Mouse (Mus musculus) 3T3-L1 (cell line): ENCODE measurements around the gene Rspo1.

Source experiments
- DNase-seq: peaks from one replicate; pipeline ENCODE4 v3.0.0-alpha.2; 2015; ENCODE audit warnings: low read depth, low spot score

Gene Rspo1

DNA sequence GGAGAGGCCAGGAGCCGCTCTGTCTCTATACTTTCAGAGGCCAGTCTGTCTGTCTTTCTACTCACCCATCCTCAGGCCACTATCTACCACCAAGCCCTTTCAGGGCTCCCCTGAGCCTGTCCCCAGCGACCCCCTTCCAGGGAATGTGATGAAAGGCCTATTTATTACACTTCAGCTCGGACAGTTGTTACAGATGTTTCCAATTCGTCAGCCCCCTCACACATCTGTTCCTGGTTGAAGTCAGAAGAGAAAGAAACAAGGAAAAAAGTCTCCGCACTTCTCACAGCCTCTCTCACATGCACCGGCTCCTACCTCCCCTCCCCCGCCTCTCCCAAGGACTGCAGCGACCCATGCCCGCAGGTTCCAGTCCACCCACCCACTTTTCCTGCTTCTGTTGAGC lies 13.9 kb upstream of the Rspo1 start:
- peak; percentile 8 for DNase-seq

DNA sequence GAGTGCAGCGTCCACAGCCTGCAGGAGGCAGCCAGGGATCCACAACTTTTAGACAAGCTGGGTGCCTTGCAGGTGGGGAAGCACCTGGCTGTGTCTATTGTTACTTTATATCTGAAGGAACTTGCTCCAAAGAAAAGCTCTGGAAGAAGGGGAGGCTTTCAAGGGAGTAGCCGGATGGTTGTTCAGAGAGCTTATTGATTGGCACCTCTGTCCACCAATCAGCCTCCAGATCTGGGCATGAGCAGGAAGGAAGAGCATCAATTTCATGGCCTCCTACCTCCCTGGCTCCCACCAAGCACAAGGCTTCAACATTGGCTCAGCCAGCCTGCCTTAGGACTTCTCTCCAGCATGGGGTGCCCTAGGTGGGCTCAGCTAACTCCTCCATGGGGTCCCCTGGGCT lies 12.9 kb upstream of the Rspo1 start:
- DNase-seq, result peak; percentile 63

DNA sequence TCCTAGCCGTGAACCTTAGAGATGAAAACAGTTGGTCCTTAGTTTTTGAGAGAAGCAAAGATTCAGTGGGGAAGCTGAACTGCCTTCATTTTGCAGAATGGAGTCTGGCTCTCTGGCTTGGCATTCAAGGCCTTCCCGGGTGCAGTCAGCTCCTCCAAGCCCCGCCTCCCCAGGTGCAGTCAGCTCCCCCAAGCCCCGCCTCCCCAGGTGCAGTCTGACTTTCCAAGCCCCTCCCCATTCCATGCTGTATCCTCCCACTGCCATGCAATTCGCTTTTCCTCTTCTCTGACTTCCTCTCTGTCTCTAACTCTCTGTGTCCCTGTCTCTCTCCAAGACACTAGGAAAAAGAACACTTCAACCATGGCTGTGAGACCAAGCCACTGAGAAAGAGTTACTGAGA lies 8.0 kb upstream of the Rspo1 start:
- DNase-seq, result no peak

DNA sequence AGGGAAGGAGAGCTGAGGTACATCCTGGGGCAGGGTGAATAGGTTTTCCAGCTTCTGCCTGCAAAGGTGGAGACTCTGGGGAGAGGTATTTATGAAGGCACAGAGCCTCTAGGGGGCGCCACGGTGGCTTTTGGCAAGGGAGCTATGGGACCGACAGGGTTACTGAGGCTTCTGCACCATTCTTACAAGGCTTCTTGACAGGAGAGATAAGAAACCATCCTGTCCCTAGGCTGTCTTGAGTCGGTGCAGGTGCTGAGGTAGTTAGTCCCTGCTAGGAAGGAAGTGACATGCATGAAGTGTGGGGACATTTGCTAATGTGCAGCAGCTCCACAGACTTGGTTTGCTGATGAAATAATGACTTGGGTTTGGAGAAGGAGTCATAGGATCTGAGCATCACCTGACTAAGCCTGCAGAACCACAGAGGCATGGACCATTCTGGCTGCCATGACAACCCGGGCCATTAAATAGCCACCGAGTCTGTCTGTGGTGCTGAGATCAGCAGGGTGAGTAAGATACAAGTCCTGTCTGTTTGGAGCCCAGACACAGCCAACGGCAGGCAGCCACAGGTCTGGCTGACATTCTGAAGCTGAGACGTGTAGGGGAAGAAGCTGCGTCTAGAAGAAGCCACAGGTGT lies 2.2 kb upstream of the Rspo1 start:
- DNase-seq, result peak; percentile 12

DNA sequence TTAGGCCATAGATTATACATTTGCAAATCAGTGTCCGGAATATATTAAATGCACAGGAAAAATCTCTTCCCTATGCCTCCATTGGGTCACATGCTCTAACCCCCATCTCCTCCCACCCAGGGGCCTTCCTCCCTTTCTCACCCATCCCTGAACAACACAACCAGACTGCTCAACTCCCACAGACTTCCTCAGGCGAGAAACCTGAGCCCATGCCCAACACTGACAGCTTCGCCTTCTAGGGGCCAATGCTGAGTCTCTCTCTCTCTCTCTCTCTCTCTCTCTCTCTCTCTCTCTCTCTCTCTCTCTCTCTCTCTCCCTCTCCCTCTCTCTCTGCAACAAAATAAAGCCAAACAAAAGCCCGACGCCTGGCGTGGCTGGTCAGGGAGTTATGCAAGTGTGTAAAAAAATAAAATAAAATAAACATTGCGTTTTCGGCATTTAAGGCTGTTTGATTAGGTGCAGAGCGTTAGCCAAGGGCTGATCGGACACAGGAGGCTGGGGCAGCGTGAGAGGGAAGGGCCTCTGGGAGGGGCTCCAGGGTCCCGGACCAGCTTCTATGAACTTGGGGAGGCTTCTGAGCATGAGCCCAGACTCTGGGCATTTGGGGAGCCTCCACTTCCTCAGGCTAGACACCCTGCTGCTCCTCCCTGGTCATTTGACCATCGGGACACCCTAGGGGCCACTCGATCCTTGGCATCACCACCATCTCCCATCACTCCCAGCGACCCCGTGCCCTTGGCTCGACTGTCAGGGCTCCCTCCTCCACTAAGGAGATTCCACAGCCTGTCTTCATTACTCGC lies 1.2 kb upstream of the Rspo1 start:
- DNase-seq, result no peak

DNA sequence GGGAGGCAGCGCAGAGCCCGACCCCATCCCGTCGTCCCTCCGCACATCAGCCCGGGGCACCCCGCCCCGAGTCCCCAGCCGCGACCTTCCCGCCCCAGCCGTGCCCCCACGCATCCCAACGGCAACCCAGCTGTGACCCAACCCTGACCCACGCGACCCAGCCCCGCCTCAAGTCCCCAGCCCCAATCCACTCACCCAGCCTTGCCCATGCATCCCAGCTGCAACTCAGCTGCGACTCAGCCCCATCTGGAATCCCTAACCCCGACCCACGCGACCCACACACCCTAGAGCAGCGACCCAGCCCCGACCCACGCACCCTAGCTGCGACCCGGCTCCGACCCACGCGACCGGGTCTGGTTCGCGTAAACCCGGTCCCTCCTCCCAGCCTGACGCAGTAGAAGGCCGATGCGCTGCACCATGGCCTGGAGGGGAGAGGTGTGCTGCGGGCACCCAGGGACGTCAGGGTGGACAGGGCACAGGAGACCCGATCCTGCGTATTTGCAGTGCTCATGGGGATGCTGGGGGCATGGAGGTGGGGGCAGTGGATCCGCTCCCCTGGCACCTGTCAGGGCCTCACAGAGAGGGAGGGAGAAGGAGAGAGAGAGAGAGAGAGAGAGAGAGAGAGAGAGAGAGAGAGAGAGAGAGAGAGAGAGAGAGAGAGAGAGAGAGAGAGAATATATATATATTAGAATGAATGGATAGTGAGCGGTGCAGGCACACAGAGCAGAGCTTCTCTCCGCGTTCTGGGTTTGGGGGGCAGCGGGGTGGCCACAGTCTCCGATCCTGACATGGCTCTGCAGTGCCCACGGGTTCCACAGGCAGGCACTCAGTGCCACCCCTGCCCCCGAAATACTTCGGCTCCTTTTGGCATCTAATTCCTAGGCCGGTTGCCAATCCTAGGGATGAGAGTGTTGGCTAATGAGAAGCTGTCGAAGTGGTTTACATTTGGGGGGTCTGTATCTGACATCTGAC lies 795 bp downstream of the Rspo1 start:
- DNase-seq, result no peak

DNA sequence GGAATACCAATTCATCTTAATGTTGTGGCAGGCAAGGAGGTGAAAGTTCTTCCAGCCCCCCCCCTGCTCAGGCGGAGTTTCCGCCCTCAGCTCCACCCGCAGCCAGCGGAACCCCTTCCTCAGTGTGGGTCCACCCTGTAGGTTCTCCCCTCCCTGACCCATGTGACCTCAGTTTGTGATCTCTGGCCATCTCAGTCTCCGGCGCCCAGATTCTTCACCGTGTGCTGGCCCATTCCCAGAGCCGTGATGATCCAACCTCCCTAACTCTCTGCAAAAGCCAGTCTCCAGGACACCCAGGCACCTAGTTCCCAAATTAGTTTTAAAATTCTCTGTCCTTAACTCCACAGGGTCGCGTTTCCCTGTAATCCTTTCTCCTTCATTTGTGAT lies 1.5 kb downstream of the Rspo1 start:
- no peak for DNase-seq

DNA sequence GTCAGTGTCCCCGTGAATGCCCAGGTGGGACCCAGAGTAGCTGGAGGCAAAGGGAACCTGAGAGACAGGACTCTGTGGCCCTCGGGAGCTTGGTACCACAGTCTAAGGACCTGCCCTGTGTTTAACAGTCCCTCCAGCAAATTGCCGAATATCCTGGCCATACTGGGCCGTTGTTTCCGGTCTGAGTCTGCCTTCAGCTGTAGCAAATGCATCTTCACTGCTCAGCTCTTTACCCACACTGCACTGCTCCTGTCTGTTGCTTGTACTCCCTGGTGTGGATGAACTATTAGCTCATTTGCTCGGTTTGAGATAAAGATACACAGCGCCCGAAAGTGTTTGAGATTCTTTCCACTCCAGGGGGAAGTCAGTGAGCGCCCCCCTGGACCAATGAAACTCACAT lies 2.2 kb downstream of the Rspo1 start:
- no peak for DNase-seq

DNA sequence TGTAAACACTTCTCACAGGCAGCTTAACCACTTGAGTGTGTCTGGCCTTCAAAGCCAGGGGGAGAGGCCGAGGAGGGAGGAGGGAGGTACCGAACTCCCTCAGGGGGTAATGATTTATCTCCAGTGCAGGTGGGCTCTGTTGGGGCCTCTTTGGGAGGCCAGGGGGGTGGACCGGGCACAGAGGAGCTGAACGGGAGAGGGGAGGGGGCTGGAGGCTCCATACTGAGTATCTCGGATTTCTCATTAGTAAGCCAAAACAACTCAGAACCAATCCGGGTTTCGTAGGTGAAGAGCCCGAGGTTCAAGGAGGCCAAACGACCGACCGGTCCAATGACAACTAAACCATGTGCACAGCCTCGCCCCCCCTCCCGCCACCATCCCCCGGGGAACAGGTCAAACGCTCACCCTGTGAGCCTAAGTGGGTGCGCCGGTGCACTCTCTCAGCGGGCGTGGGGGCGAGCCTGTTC lies 3.6 kb downstream of the Rspo1 start:
- no peak for DNase-seq

DNA sequence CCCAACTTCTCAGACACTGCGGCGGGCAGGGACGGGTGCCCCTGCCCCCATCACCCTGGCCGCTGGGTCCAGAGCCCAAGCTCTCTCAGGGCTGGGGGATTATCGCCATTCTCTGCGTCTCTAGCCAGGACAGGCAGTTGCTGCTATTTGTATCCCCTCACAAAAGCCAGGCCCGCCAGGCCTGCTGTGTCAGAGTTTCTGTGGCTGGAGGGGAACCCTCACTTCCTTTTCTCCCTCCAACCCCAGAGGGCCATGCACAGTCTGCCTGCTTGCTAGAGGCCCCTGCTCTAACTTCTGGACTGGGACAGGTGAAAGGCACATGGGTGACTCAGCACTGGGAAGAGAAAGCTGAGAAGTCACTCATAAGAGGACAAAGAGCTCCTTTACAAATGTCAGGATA lies 4.1 kb downstream of the Rspo1 start:
- DNase-seq, result no peak

DNA sequence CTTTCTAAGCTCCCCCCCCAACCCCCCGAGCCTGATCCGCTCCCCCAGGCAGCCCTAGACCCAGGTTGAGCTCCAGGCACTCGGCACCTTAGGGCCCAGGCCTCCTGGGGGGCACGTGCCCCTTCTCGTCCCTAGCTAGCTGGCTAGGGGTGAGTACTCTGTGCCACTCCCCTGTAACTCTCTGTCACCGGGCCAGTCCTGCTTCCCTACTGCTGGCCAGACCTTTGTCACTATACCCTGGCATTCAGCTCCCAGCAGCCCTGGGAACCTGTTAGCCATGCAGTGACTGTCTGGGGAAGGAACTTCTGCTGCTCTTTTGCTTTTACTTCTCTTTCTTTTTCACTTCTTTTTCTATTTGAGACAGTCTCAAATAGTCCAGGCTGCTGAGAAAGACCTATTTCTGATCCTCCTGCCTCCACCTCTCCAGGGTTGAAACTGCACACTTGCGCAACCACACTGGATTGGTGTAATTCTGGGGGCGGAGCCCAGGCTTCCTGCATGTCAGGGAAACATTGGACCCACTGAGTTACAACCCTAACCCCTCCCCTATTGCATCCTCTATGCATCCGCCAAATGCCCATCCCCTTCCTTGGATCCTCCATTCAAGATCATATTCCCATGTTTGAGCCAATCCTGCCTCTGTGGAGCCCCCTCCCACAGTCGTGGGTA lies 11.4 kb downstream of the Rspo1 start:
- DNase-seq, result no peak

DNA sequence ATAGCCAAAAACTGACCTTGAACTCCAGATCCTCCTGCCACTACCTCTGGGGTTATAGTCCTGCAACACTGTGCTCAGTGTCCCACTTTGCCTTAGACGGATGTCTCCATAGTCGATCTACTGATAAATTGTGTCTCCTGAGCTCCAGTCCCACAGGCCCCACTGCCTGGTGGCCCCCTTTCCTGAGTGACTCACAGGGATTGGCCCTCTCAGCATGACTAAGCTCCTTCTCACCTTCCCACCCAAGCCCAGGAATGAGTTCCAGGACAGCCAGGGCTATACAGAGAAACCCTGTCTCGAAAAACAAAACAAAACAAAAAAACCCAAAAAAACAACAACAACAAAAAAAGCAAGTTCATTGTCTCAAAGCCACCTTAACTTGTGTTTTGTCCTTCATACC lies 13.3 kb downstream of the Rspo1 start:
- DNase-seq, result no peak

DNA sequence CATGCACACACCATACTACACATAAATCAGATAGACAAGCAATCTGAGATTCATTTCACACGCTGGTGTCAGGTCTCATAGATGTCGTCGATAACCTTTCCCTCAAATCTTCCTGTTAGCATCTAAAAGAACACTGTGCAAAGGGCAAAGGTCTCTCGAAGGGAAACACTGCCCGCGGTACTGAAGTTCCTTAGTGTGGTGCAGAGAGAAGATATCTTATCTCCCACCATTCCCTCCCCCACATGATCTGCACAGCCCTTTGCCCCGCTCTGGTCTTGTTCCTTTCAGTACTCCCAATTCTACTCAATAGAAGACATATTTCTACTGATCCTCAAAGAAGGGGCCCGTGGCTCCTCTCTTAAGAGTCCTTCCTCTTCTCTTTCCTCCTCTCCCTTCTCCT lies 16.7 kb downstream of the Rspo1 start:
- no peak for DNase-seq

DNA sequence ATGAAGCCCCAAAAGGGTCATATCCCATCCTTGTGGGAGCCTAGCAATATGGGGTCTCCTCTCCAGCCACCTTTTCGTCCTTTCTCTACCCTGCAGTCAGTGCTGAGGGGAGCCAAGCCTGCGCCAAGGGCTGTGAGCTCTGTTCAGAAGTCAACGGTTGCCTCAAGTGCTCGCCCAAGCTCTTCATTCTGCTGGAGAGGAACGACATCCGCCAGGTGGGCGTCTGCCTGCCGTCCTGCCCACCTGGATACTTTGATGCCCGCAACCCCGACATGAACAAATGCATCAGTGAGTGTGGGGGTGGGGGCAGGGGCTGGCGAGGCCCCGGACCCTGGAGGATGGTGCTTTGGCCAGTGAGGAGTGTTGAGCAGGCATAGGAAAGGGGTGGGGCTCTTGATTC lies 18.7 kb downstream of the Rspo1 start:
- no peak for DNase-seq

DNA sequence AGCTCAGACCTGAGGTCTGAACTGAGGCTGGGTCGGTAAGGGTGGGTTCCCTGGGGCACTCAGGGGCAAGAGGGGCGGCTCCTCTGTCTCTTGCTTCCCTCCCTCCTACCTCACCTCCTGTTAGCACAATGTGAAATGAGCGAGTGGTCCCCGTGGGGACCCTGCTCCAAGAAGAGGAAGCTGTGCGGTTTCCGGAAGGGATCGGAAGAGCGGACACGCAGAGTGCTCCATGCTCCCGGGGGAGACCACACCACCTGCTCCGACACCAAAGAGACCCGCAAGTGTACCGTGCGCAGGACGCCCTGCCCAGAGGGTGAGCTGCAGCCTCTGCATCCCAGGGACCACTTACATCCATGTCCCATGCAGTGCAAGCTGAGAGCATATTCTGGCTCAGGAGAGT lies 21.2 kb downstream of the Rspo1 start:
- DNase-seq, result no peak

DNA sequence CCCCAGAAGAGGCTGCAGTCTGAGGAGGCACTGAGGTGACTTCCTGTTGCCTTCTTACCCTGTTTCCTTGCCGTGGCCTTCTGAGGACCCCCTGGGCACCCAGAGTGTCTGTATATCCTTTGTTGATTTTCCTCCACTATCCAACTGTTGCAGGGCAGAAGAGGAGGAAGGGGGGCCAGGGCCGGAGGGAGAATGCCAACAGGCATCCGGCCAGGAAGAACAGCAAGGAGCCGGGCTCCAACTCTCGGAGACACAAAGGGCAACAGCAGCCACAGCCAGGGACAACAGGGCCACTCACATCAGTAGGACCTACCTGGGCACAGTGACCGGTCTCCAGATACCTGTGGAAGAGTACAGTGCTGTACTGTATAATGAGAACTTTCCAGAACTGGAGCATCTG lies 22.0 kb downstream of the Rspo1 start:
- no peak for DNase-seq

DNA sequence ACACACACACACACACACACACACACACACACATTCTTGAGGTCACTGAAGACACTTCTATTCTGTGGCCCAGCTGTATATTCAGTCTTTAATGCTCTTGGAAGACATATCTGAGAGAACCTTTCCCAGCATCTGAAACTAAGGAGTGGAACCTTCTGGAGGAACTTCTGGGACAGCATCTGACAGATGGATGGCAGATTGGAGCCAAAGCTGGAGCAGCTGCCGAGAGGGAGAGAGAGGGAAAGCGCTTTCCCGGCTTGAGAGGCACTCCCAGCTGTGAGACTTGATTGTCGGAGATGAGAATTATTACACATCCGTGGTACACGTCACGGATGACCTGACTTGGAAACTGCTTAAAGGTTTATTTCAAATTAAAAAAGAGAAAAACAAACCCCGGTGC lies 22.5 kb downstream of the Rspo1 start:
- no peak for DNase-seq

DNA sequence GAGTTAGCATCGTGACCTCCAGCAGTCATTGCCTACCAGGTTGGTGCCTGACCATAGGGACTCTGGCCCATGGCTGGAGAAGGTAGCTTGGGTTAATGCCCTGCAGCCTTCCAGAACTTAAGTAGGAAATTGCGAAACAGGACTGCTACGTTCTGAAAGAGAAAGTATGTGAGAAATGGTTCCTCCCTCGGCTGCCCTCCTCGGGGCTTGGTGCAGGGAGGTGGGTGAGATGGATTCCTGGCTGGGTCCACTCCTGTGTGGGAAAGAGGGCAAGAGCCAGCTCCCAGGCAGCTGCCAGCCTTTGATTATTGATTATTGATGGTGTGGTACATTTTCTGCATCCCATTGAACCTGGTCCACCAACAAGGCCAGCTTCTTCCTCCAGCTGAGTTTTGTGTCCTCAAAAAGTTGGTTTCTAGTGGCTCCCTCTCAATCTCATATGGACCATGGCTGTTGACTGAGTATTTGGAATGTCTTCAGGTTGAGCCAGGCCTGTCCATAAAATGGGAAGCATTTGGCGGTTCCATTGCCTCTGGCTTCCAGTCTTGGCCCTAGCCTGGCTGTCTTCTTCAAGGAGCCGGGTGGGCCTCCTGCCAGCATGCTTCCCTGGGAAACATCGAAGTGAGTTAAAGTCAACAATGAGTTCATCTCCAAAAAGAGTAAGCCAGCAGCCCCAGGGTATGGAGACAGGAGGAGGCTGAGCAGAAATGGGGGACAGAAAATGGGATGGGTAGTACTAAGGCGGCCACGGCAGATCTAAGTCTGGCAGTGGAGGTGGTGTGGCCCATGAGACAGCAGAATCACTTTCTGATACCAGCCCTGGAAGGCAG lies 29.8 kb downstream of the Rspo1 start, which contains the start of gene Gnl2:
TSS of gene Gnl2 (plus strand) at position 780 of the 830 bp plus-strand sequence.
- peak; percentile 45 for DNase-seq

DNA sequence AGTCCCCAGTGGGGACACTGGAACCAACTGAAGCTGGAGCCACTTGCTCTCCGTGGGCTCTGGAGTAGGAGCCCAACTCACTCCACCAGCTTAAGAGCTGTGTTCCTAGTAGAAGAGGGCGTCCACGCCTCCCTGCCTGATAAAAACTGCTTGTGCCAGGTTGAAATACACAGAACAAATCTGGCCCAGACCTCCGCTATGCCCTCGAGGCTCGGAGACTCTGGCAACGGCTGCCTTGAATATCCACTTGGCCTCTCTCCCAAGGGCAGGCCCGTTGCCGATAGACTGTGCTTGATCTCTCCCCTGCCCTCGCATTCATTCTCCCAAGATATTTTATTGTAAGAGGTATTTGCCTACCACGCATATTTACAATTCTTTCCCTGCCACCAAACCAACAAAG lies 31.2 kb downstream of the Rspo1 start:
- DNase-seq, result no peak

DNA sequence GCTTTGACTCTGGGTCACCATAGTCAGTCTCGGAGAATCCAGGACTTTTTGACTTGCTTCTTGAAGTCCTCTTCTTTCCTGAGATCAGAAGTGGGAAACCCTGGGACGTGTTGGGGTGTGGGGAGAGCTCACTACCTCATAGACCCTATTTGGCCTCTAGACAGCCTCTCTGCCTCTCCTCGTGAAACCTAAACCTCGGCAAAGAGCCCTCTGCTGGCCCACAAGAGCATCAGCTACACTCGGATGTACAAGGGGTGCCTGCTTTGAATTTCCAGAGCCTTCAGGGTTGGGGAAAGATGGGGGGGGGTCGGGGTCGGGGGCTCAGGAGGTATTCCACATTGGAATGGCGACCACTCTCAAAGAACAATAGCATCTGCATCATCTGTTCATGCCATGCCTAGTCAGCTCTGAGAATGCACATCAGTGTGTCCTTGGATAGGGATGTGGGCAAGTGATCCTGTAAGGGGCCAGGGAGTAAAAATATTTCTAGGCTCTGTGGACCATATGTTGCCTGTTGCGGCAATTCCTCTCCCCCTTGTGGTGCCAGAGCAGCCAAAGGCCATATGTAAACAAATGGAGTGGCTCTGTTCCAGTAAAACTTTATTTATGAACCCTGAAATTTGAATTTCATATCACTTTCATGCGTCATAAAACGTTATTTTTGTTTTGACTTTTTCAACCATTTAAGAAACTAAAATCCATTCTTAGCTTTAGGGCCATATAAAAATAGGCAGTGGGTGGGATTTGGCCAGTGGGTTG lies 34.7 kb downstream of the Rspo1 start:
- DNase-seq, result peak; percentile 17
